Mouse (Mus musculus) embryonic facial prominence, embryonic 11.5 days (tissue): ENCODE measurements around the gene Cuedc1. TPM values are rescaled to one million over a fixed set of nuclear protein-coding genes. Genes with fewer than 3 reads are reported as not detected.

Experiments
- ATAC-seq: fragments of 200-750 bp; cut with Nextera tagmentation; replicated peaks from 2 replicates; pipeline ENCODE4 v1.8.0; 2017; ENCODE audit warnings: low read depth; ENCODE audit not compliant: insufficient number of reproducible peaks, low FRiP score, low TSS enrichment
- DNase-seq: peaks from one replicate; pipeline ENCODE4 v3.0.0-alpha.2; 2015; ENCODE audit warnings: low spot score
- H3K27ac ChIP-seq: fragments of 300-500 bp; sonication (generic); replicated peaks from 2 replicates; pipeline ENCODE4 v1.5.1; 2014; ENCODE audit warnings: mild to moderate bottlenecking, low read depth, low read length, control low read depth
- H3K27me3 ChIP-seq: fragments of 300-500 bp; sonication (generic); 2 replicates; pipeline ENCODE4 v1.6.1; 2014; ENCODE audit warnings: mild to moderate bottlenecking, low read length, moderate library complexity, mixed read lengths; ENCODE audit not compliant: control insufficient read depth, insufficient read depth
- H3K36me3 ChIP-seq: fragments of 300-500 bp; sonication (generic); replicated peaks from 2 replicates; pipeline ENCODE4 v1.6.1; 2014; ENCODE audit warnings: low read depth, mild to moderate bottlenecking, low read length, moderate library complexity, mixed read lengths; ENCODE audit not compliant: control insufficient read depth, insufficient read depth
- H3K4me1 ChIP-seq: fragments of 300-500 bp; sonication (generic); 2 replicates; pipeline ENCODE4 v1.6.1; 2014; ENCODE audit warnings: low read length, mixed read lengths; ENCODE audit not compliant: control insufficient read depth, insufficient read depth
- H3K4me2 ChIP-seq: fragments of 300-500 bp; sonication (generic); 2 replicates; pipeline ENCODE4 v1.6.1; 2014; ENCODE audit warnings: low read depth, mild to moderate bottlenecking, control low read depth, low read length, moderate library complexity
- H3K4me3 ChIP-seq: fragments of 300-500 bp; sonication (generic); 2 replicates; pipeline ENCODE4 v1.5.1; 2014; ENCODE audit warnings: low read depth, low read length, control low read depth
- H3K9ac ChIP-seq: fragments of 300-500 bp; sonication (generic); replicated peaks from 2 replicates; pipeline ENCODE4 v1.6.1; 2014; ENCODE audit warnings: mild to moderate bottlenecking, control low read depth, low read length
- H3K9me3 ChIP-seq: fragments of 300-500 bp; sonication (generic); replicated peaks from 2 replicates; pipeline ENCODE4 v1.6.1; 2016; ENCODE audit warnings: mild to moderate bottlenecking, low read length, inconsistent platforms, mixed read lengths; ENCODE audit not compliant: control insufficient read depth
- WGBS: fragments of 180-500 bp; shearing (Covaris S2); extraction: QIAGEN DNeasy Blood & Tissue Kit; methylation state at CpG from one replicate; pipeline ENCODE4 v1.1.7; 2014; 5-methylcytosine and 5-hydroxymethylcytosine counted together
- polyA plus RNA-seq: library from polyadenylated mRNA; unstranded; fragments of >200 nt; fragmentation: Nextera tagmentation; extraction: Ambion mirVana; gene quantifications from 2 replicates; pipeline ENCODE4 v1.2.1, GENCODE M21; 2014

The Cuedc1 gene
- polyA plus RNA-seq, 1 experiment from 2014 or later, result 11.2 TPM

DNA sequence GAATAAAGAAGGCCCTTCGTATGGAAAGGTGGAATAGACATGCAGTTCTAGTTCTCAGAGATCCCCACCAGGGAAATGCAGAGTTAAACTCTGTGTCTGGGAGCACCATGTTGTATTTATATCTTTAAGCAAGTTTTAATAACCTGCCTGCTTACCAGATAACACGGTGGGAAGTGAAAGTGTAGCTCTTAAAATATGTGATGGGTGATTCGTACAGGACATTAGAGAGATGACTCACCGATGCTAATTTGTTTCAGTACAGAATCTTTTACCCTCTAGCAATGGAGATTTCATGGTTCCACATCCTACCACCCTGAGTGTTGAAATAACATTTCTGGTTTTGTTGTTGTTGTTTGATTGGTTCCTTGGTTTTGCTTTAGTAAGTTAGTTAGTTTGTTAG lies 27.5 kb upstream of the Cuedc1 start:
- no peaks in the 10 kb centered on the region for H3K9me3 ChIP-seq
- peak overlapping the region; percentile 79 for H3K4me2 ChIP-seq
- H3K27me3 ChIP-seq, result no peaks in the 10 kb centered on the region
- no peak overlapping the region for H3K27ac ChIP-seq
- ATAC-seq (no peak), DNase-seq (no peak)
- peaks cover 3% of the 10 kb centered on the region for H3K4me1 ChIP-seq
- H3K4me3 ChIP-seq, result peak overlapping the region; percentile 99
- WGBS, result 37% methylated on average over 4 of the region's 4 CpGs
- H3K36me3 ChIP-seq, result peaks cover 5% of the 10 kb centered on the region; the same call in 1 of the 2 replicates
- H3K9ac ChIP-seq, result no peak overlapping the region

- Histone ChIP-seq H3K4me3 (peak overlapping the region; percentile 18), H3K4me1 (peaks cover 3% of the 10 kb centered on the region), H3K27ac (no peak overlapping the region), H3K9ac (peak overlapping the region; percentile 23), H3K36me3 (peaks cover 5% of the 10 kb centered on the region; the same call in 1 of the 2 replicates), H3K9me3 (no peaks in the 10 kb centered on the region), H3K4me2 (peak overlapping the region; percentile 79), H3K27me3 (no peaks in the 10 kb centered on the region)
- DNase-seq (no peak), ATAC-seq (no peak)
- 37% methylated on average over 5 of the region's 5 CpGs for WGBS
Observed at GRCm38 (mm10) chr11:88071113-88071512, 26.7 kb upstream of the Cuedc1 start.

GRCm38 (mm10) chr11:88073343-88073875 lies 24.4 kb upstream of the Cuedc1 start:
- H3K4me1 ChIP-seq, result peaks cover 3% of the 10 kb centered on the region
- 88% methylated on average over 14 of the region's 14 CpGs for WGBS
- no peak overlapping the region for H3K4me2 ChIP-seq
- H3K27ac ChIP-seq, result no peak overlapping the region
- no peak overlapping the region for H3K4me3 ChIP-seq
- no peak for DNase-seq
- H3K36me3 ChIP-seq, result peaks cover 8% of the 10 kb centered on the region; the same call in 1 of the 2 replicates
- H3K9me3 ChIP-seq, result no peaks in the 10 kb centered on the region
- no peak for ATAC-seq
- no peaks in the 10 kb centered on the region for H3K27me3 ChIP-seq
- no peak overlapping the region; the same call in 1 of the 2 replicates for H3K9ac ChIP-seq

- peaks cover 8% of the 10 kb centered on the region for H3K36me3 ChIP-seq
- H3K4me3 ChIP-seq, result no peak overlapping the region
- no peak for ATAC-seq
- no peaks in the 10 kb centered on the region for H3K27me3 ChIP-seq
- H3K4me1 ChIP-seq, result peaks cover 3% of the 10 kb centered on the region; the same call in 1 of the 2 replicates
- 87% methylated on average over 1 of the region's 1 CpGs for WGBS
- no peak overlapping the region for H3K27ac ChIP-seq
- no peak overlapping the region for H3K4me2 ChIP-seq
- no peaks in the 10 kb centered on the region for H3K9me3 ChIP-seq
- no peak for DNase-seq
- H3K9ac ChIP-seq, result no peak overlapping the region
Observed at GRCm38 (mm10) chr11:88075701-88076100, 22.2 kb upstream of the Cuedc1 start.

DNA sequence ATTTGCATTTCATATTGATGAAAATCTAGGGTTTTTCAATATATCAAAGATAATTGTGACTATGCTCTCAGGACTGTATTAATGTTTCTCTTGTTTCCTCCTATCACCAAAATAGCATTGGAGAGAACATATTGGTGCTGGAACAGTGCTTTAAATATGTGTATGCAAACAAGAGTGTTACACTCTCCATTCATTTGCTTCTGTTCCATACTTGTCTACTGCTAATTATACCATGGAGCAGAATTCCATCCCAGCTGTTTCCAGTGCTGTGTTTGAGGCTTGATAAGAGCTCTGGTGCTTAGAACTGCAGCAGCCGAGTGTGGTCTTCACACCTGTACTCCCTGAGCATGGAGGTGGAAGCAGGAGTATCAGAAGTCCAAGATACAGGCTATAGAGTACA lies 21.5 kb upstream of the Cuedc1 start:
- Histone ChIP-seq H3K9me3 (no peaks in the 10 kb centered on the region), H3K4me3 (no peak overlapping the region), H3K9ac (no peak overlapping the region), H3K4me2 (no peak overlapping the region), H3K27ac (no peak overlapping the region), H3K27me3 (no peaks in the 10 kb centered on the region), H3K36me3 (peaks cover 8% of the 10 kb centered on the region), H3K4me1 (0 out of 2 replicates have a peak, but pooled peaks cover 3% of the 10 kb centered on the region)
- ATAC-seq, result no peak
- DNase-seq, result no peak
- WGBS, result 88% methylated on average over 1 of the region's 1 CpGs

DNA sequence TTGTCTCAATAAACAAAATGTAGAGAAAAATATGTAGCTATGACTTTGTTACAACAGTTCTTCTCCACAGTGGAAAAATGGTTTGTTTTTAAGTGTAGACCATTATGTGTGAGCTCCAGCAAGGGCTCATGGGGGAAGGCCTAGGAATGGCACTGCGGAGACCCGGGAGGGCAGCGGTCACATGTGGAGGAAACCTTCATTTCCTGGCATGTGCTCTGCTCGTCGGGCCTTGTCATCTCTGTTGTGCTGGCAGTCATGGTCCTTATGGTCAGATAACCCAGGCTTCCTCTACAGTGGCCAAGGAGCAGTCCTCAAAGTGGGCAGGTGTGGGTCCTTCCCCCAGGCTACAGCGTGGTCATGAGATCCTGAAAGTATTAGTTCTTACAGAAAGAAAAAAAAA lies 14.2 kb upstream of the Cuedc1 start:
- no peak overlapping the region for H3K4me3 ChIP-seq
- H3K4me1 ChIP-seq, result peaks cover 6% of the 10 kb centered on the region; the same call in 1 of the 2 replicates
- DNase-seq (no peak), ATAC-seq (no peak)
- no peak overlapping the region for H3K4me2 ChIP-seq
- H3K9ac ChIP-seq, result no peak overlapping the region
- H3K27ac ChIP-seq, result no peak overlapping the region
- H3K36me3 ChIP-seq, result no peaks in the 10 kb centered on the region; the same call in none of the 2 replicates
- WGBS, result 77% methylated on average over 6 of the region's 6 CpGs
- no peaks in the 10 kb centered on the region for H3K27me3 ChIP-seq
- no peaks in the 10 kb centered on the region for H3K9me3 ChIP-seq

DNA sequence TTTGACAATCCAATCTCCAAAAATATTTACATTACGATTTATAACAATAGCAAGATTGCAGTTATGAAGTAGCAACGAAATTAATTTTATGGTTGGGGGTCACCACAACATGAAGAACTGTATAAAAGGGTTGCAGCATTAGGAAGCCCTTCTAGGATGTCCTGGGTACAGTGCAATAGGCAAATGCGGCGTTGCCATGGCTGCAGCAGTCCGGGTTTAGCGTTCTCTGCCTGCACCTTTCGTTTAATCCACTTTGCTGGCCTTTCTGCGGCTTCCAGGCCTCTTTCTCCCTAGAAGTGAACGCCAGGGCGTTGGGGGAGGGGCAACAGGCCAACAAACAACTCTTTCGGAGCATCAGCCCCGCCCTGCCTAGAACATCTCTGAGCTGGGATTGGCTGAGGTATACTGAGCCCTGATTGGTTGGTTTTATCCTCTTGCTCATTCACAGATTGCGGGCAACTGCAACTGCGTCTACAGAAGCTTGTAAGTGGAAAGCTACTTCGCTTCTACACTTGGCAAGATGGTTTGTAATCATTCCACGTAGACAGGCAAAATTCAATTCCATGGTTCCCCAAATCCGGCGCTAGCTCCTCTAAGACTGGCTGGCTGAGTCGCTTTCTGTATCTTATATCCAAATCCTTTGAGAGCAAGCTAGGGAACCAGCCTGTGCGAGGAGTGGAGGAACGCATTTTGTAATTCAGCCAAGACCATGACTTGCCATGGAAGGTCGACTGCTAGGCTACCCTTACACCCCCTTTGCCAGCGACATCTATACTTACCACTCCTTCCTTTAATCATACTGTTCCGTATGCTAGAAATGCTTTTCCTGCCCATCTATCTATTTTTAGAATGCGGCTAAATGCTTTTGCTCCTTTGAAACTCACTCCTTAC lies 10.9 kb upstream of the Cuedc1 start:
- 8% methylated on average over 25 of the region's 25 CpGs for WGBS
- Histone ChIP-seq H3K9me3 (no peaks in the 10 kb centered on the region), H3K36me3 (no peaks in the 10 kb centered on the region), H3K9ac (peak overlapping the region; percentile 51), H3K4me1 (peaks cover 6% of the 10 kb centered on the region; the same call in 1 of the 2 replicates), H3K4me3 (peak overlapping the region; percentile 24), H3K4me2 (peak overlapping the region; percentile 61), H3K27me3 (no peaks in the 10 kb centered on the region), H3K27ac (peak overlapping the region; percentile 43; the same call in 1 of the 2 replicates)
- DNase-seq, result peak; percentile 97
- ATAC-seq, result peak; percentile 91

DNA sequence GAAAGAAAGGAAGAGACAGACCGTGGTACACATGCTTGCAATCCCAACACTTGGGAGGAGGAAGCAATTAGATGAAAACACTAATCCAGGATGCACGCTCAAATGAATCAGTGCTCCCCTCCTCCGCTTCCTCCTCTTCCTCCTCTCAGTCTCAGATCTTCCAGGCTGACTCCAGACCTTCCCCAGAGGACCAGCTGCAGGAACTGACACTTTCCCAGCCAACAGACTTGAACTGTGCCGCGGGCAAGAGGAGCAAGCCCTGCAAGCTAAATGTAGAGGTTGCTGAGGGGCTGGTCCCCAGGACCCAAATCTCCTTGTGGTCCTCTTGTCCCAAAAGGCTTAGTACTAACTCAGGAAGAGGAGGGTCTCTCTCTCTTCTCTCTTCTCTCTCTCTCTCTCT lies 8.7 kb upstream of the Cuedc1 start:
- DNase-seq, result no peak
- Histone ChIP-seq H3K9me3 (no peaks in the 10 kb centered on the region), H3K4me3 (no peak overlapping the region), H3K27me3 (no peaks in the 10 kb centered on the region), H3K4me1 (peaks cover 6% of the 10 kb centered on the region; the same call in 1 of the 2 replicates), H3K27ac (no peak overlapping the region), H3K4me2 (no peak overlapping the region), H3K9ac (no peak overlapping the region), H3K36me3 (no peaks in the 10 kb centered on the region)
- ATAC-seq, result no peak
- WGBS, result 40% methylated on average over 5 of the region's 5 CpGs
